Mouse (Mus musculus) liver, embryonic 14.5 days (tissue): ENCODE data around the gene Mindy4. TPM values are rescaled to one million over a fixed set of nuclear protein-coding genes. Genes with fewer than 3 reads are reported as not detected.

Experiments
- ATAC-seq: fragments of 200-750 bp; cut with Nextera tagmentation; 2 replicates; pipeline ENCODE4 v1.8.0; 2017; ENCODE audit warnings: moderate number of reproducible peaks, mild to moderate bottlenecking, moderate library complexity; ENCODE audit not compliant: insufficient read depth
- DNase-seq, 3 experiments: peaks; one replicate each; pipeline ENCODE4 v3.0.0-alpha.2; 2012 to 2013; ENCODE audit warnings: low read depth in 3 of 3, low spot score in 3 of 3
- H3K27ac ChIP-seq: fragments of 300-500 bp; sonication (generic); 2 replicates; pipeline ENCODE4 v1.5.1; 2014; ENCODE audit warnings: moderate library complexity, mild to moderate bottlenecking, control low read depth, inconsistent platforms
- H3K27me3 ChIP-seq: fragments of 300-500 bp; sonication (generic); 2 replicates; pipeline ENCODE4 v1.6.1; 2014; ENCODE audit warnings: mild to moderate bottlenecking, low read length, moderate library complexity; ENCODE audit not compliant: control insufficient read depth, insufficient read depth
- H3K36me3 ChIP-seq: fragments of 300-500 bp; sonication (generic); replicated peaks from 2 replicates; pipeline ENCODE4 v1.6.1; 2014; ENCODE audit warnings: low read depth; ENCODE audit not compliant: control insufficient read depth, insufficient read depth
- H3K4me1 ChIP-seq, 2 experiments: fragments of 200-500 bp in 1 of 2; fragments of 300-500 bp in 1 of 2; sonication (generic) in 1 of 2; replicated peaks; 2 replicates each; pipeline ENCODE4 v1.6.1; 2012 to 2014; ENCODE audit warnings: antibody characterized with exemption in 1 of 2, inconsistent platforms in 1 of 2, low read length in 1 of 2; ENCODE audit not compliant: control insufficient read depth in 2 of 2, insufficient read depth in 2 of 2
- H3K4me2 ChIP-seq: fragments of 300-500 bp; sonication (generic); 2 replicates; pipeline ENCODE4 v1.6.1; 2014; ENCODE audit warnings: low read depth, mild to moderate bottlenecking, control low read depth, moderate library complexity
- H3K4me3 ChIP-seq, 2 experiments: fragments of 200-500 bp in 1 of 2; fragments of 300-500 bp in 1 of 2; sonication (generic) in 1 of 2; 2 replicates each; pipeline ENCODE4 v1.5.1; 2012 to 2014; ENCODE audit warnings: low read depth in 2 of 2, low read length in 2 of 2, mild to moderate bottlenecking in 2 of 2, control low read depth in 1 of 2, inconsistent platforms in 1 of 2, moderate library complexity in 1 of 2; ENCODE audit not compliant: insufficient read depth in 1 of 2
- H3K9ac ChIP-seq: fragments of 300-500 bp; sonication (generic); replicated peaks from 2 replicates; pipeline ENCODE4 v1.6.1; 2014; ENCODE audit warnings: mild to moderate bottlenecking, control low read depth, moderate library complexity
- H3K9me3 ChIP-seq: fragments of 300-500 bp; sonication (generic); 2 replicates; pipeline ENCODE4 v1.6.1; 2016; ENCODE audit warnings: low read length, mixed read lengths; ENCODE audit not compliant: control insufficient read depth
- CTCF ChIP-seq: IDR thresholded peaks from 2 replicates; pipeline ENCODE4 v1.5.1; 2016; ENCODE audit warnings: antibody characterized with exemption, low read depth, control low read depth
- EP300 ChIP-seq: IDR thresholded peaks from 2 replicates; pipeline ENCODE4 v1.6.1; 2016; ENCODE audit warnings: antibody characterized with exemption, low read depth
- WGBS: fragments of 180-500 bp; shearing (Covaris S2); extraction: QIAGEN DNeasy Blood & Tissue Kit; methylation state at CpG from one replicate; pipeline ENCODE4 v1.1.7; 2014; ENCODE audit not compliant: insufficient replicate concordance; 5-methylcytosine and 5-hydroxymethylcytosine counted together
- polyA plus RNA-seq, 2 experiments: library from polyadenylated mRNA; depleted of rRNA in 1 of 2; stranded (reverse) in 1 of 2; unstranded in 1 of 2; fragments of >200 nt; fragmentation: Nextera tagmentation in 1 of 2; extraction: Ambion mirVana in 1 of 2; gene quantifications; 2 replicates each; pipeline versions ENCODE4 v1.2.1 to v1.2.3; 2012 to 2014

Gene Mindy4
- polyA plus RNA-seq, 2 experiments, result 0.58 to 0.99 TPM

DNA sequence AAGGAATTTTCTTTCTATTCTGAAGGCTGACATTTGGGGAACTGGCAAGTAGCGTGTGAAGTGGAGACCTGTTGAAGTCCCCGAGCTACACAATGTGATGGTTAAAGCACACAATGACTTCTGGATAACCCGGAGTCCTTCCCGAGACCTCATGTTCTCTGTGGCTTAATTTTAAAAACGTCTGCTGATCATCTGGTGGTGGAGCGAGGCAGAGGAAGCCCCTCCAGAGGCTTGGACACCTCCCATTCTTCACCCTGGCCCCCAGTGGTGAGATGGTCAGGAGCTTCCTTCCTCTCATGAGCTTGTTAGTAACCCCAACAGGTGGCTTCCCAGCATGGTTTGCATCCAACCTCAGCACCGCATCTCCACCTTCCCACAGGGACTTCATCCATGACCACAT, 43.3 kb downstream of the Mindy4 start:
- Histone ChIP-seq H3K9me3 (no peaks in the 10 kb centered on the region), H3K27ac (no peak overlapping the region), H3K9ac (no peak overlapping the region), H3K4me3 (no peak overlapping the region), H3K4me2 (no peak overlapping the region), H3K4me1 (peaks cover 0 to under 1% of the 10 kb centered on the region in 2 experiments; a peak in 1 of 4 replicates), H3K27me3 (no peaks in the 10 kb centered on the region), H3K36me3 (no peaks in the 10 kb centered on the region)
- no peak for ATAC-seq
- TF ChIP-seq EP300, result no peak
- no peak for TF ChIP-seq CTCF
- 54% methylated on average over 7 of the region's 7 CpGs for WGBS
- DNase-seq, result no peak

DNA sequence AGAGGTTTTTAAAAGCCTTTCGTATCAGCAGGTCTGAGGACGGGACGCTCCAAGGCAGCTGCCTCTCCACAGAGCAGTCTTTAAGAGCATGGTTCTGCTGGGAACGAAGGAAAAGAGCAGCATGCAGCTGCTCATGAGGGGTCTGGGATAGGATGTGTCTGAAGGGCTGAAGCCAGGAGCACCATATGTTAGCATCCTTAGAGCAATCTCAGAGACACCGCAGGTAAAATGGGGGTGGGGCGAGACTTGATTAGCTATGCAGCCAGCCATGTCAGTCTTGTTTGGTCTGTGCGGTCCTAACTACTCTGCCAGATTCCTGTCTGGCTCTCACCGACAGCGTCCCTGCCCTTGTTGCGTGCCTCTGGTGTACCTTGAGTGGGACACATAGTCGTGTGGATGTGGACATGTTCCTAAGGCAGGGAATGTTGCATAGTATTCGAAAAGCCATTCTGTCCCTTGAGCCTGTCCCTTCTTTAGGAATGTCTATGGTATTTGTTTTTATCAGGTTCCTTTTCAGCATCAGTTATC, 43.8 kb downstream of the Mindy4 start:
- H3K27me3 ChIP-seq, result no peaks in the 10 kb centered on the region
- no peak overlapping the region for H3K27ac ChIP-seq
- H3K36me3 ChIP-seq, result no peaks in the 10 kb centered on the region
- H3K4me2 ChIP-seq, result no peak overlapping the region
- 81% methylated on average over 12 of the region's 12 CpGs for WGBS
- no peak overlapping the region for H3K4me3 ChIP-seq
- H3K9ac ChIP-seq, result no peak overlapping the region
- no peak for DNase-seq
- no peak for ATAC-seq
- H3K9me3 ChIP-seq, result no peaks in the 10 kb centered on the region
- no peaks in the 10 kb centered on the region; a peak in 1 of 4 replicates for H3K4me1 ChIP-seq
- TF ChIP-seq CTCF (no peak), EP300 (no peak)

DNA sequence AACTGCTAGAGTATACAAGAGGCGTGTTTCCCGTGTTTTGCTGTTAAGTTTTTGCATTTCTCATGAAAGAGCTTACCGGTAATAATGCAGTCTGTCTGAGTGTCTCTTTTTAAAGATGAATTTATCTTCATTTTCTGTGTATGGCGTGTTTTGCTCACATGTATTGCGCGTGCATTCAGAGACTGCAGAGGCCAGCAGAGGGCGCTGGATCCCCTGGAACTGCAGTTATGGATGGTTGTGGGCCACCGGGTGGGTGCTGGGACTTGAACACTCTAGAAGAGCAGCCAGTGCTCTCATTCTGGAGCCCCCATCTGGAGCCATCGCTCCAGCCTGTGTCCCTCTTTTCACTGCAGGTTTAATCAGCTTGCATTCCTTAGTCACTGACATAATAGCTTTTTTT, 46.1 kb downstream of the Mindy4 start:
- DNase-seq, result no peak
- no peak overlapping the region for H3K27ac ChIP-seq

DNA sequence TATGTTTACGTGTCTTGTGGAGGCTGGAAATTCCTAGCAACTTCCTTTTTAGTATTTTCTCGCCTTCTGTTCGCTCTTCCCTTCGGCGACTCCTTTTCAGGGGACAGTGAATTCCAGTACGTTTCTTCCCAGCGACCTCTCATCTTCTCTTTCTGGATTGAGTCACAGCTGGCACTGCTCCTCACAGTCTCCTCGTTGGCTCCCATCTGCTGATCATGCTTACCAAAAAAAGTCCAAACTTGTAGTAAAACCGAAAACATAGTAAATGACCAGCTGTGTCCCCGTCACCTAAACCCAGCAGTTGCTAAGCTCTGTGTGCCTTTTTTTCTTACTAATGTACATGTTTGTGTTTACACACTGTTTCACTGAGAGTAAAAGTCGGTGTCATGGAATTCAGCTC, 47.6 kb downstream of the Mindy4 start:
- Histone ChIP-seq H3K4me2 (no peak overlapping the region), H3K27me3 (no peaks in the 10 kb centered on the region), H3K9ac (no peak overlapping the region), H3K4me1 (no peaks in the 10 kb centered on the region; a peak in 1 of 4 replicates), H3K9me3 (no peaks in the 10 kb centered on the region), H3K4me3 (no peak overlapping the region), H3K36me3 (no peaks in the 10 kb centered on the region), H3K27ac (no peak overlapping the region)
- TF ChIP-seq EP300 (no peak), CTCF (no peak)
- ATAC-seq (no peak), DNase-seq (no peak)
- WGBS, result 75% methylated on average over 11 of the region's 11 CpGs

More for the DNA sequence above, 46.1 kb downstream of the Mindy4 start:
- WGBS, result 79% methylated on average over 9 of the region's 9 CpGs
- Histone ChIP-seq H3K27me3 (no peaks in the 10 kb centered on the region), H3K36me3 (no peaks in the 10 kb centered on the region), H3K9me3 (no peaks in the 10 kb centered on the region), H3K4me2 (no peak overlapping the region), H3K4me3 (no peak overlapping the region), H3K9ac (no peak overlapping the region), H3K4me1 (no peaks in the 10 kb centered on the region; a peak in 1 of 4 replicates)
- no peak for ATAC-seq
- TF ChIP-seq EP300, result no peak
- TF ChIP-seq CTCF, result peak; percentile 69

DNA sequence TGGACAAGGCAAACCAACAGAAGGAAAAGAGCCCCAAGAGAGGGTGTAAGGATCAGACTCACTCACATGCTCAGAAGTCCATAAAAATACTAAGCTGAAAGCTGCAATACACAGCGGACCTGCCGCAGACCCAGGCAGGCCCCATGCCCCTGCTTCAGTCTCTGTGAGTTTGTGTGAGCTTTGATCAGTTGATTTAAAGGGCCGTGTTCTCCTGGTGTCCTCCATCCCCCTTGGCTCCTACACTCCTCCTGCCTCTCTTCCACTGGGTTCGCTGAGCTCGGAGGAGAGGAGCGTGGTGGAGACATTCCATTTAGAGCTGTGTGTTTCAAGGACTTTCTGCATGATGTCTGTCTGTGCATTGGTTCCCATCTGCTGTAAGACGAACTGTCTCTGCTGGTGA, 48.4 kb downstream of the Mindy4 start:
- no peak for ATAC-seq

More for the DNA sequence above, 48.4 kb downstream of the Mindy4 start:
- no peak for TF ChIP-seq EP300
- no peak for TF ChIP-seq CTCF
- no peak overlapping the region for H3K27ac ChIP-seq
- no peak overlapping the region for H3K9ac ChIP-seq
- no peak overlapping the region for H3K4me2 ChIP-seq
- H3K4me3 ChIP-seq, result no peak overlapping the region
- no peaks in the 10 kb centered on the region for H3K9me3 ChIP-seq
- no peaks in the 10 kb centered on the region for H3K36me3 ChIP-seq
- DNase-seq, result no peak
- no peaks in the 10 kb centered on the region for H3K27me3 ChIP-seq
- 72% methylated on average over 7 of the region's 7 CpGs for WGBS
- peaks cover 0 to 2% of the 10 kb centered on the region in 2 experiments; a peak in 1 of 4 replicates for H3K4me1 ChIP-seq
